Mouse (Mus musculus): ENCODE data around the gene Mprip. TPM values are rescaled to one million over a fixed set of nuclear protein-coding genes. Genes with fewer than 3 reads are reported as not detected.

Gene Mprip
- polyA plus RNA-seq, 1 experiment from 2014 or later = 64.7 TPM

DNA sequence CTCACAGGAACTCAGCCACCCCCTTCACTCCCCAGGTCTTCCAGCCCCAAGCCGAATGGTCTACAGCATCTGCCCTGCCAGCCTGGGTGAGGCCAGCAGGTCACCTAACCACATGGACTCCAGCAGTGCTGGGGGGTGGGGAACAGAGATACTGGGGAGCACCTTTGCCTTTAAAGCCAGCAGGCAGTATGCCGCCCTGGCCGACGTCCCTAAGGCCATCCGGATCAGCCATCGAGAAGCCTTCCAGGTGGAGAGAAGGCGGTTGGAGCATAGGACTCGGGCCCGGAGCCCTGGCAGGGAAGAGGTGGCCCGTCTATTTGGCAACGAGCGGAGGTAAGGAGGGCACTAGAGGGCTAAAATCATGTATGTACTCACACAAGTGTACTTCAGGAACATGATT, 76.1 kb downstream of the Mprip start:
- no peak for ATAC-seq (ENCODE audit: insufficient number of reproducible peaks, insufficient read depth, low FRiP score, low read depth)
- peaks cover 90% of the 10 kb centered on the region for H3K36me3 ChIP-seq (ENCODE audit: control insufficient read depth, insufficient read depth, low read length)

DNA sequence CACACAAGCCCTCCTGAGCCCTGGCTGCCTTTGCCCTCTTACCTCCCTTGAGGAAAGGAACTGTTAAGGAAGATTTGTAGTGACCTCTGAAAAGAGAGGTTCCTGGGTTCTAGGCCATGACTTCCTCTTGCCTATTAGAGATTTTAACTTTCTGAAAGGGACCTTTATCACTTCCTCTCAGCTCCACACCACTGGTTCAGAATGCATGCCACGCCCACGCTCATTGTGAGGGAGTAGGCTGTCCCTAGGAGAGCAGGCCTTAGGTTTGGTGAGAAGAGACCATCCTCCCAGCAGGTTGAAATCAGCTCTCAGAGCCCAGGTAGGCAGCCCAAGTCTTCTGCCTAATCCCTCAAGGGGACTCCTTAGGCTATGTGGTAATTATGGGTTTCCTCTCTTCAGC, 78.9 kb downstream of the Mprip start:
- Histone ChIP-seq H3K4me1 (ENCODE audit: control insufficient read depth in 2 of 2, insufficient read depth in 2 of 2, low read length in 2 of 2) (no peaks in the 10 kb centered on the region), H3K36me3 (ENCODE audit: control insufficient read depth, insufficient read depth, low read length) (peaks cover 100% of the 10 kb centered on the region), H3K4me3 (ENCODE audit: control insufficient read depth in 1 of 2, insufficient read depth in 1 of 2, low read depth in 1 of 2, low read length in 2 of 2) (no peak overlapping the region), H3K4me2 (ENCODE audit: low read length) (no peak overlapping the region), H3K9ac (ENCODE audit: low read length) (no peak overlapping the region), H3K27me3 (ENCODE audit: control insufficient read depth, insufficient read depth, low read length) (no peaks in the 10 kb centered on the region), H3K9me3 (ENCODE audit: control insufficient read depth, low read length) (no peaks in the 10 kb centered on the region), H3K27ac (replicated peaks in 1 of 2; ENCODE audit: control insufficient read depth in 1 of 2, insufficient read depth in 1 of 2, low read depth in 2 of 2, low read length in 2 of 2) (no peak overlapping the region)
- no peak for ATAC-seq (ENCODE audit: insufficient number of reproducible peaks, insufficient read depth, low FRiP score, low read depth)
- WGBS = 87% methylated on average over 2 of the region's 2 CpGs

More for the DNA sequence above, 76.1 kb downstream of the Mprip start:
- no peak overlapping the region for H3K27ac ChIP-seq (replicated peaks in 1 of 2; ENCODE audit: control insufficient read depth in 1 of 2, insufficient read depth in 1 of 2, low read depth in 2 of 2, low read length in 2 of 2)
- H3K4me2 ChIP-seq (ENCODE audit: low read length) = no peak overlapping the region
- 93% methylated on average over 12 of the region's 12 CpGs for WGBS
- no peak overlapping the region for H3K9ac ChIP-seq (ENCODE audit: low read length)
- H3K4me1 ChIP-seq (ENCODE audit: control insufficient read depth in 2 of 2, insufficient read depth in 2 of 2, low read length in 2 of 2) = no peaks in the 10 kb centered on the region
- no peaks in the 10 kb centered on the region for H3K27me3 ChIP-seq (ENCODE audit: control insufficient read depth, insufficient read depth, low read length)
- H3K9me3 ChIP-seq (ENCODE audit: control insufficient read depth, low read length) = no peaks in the 10 kb centered on the region
- H3K4me3 ChIP-seq (ENCODE audit: control insufficient read depth in 1 of 2, insufficient read depth in 1 of 2, low read depth in 1 of 2, low read length in 2 of 2) = no peak overlapping the region

DNA sequence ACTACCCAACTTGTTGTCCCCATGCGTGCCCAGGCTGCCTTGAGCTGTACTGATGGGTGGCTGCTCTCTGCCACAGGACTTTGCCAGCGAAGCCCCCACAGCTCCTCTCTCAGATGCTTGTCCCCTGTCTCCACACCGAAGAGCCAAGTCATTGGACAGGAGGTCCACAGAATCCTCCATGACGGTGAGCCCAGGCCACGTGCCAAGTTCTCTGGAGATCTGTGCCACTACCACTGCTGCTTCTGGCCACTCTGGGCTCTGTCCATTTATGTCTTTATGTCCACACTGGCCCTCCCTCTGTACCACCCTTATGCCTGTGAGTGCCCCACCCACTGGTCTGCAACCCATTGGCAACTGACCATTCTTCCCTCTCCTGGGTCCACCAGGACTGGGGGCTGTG, 80.8 kb downstream of the Mprip start:
- Histone ChIP-seq H3K27me3 (ENCODE audit: control insufficient read depth, insufficient read depth, low read length) (no peaks in the 10 kb centered on the region), H3K9me3 (ENCODE audit: control insufficient read depth, low read length) (no peaks in the 10 kb centered on the region), H3K4me3 (ENCODE audit: control insufficient read depth in 1 of 2, insufficient read depth in 1 of 2, low read depth in 1 of 2, low read length in 2 of 2) (no peak overlapping the region), H3K4me2 (ENCODE audit: low read length) (no peak overlapping the region), H3K9ac (ENCODE audit: low read length) (no peak overlapping the region), H3K36me3 (ENCODE audit: control insufficient read depth, insufficient read depth, low read length) (peaks cover 91% of the 10 kb centered on the region), H3K4me1 (ENCODE audit: control insufficient read depth in 2 of 2, insufficient read depth in 2 of 2, low read length in 2 of 2) (no peaks in the 10 kb centered on the region), H3K27ac (replicated peaks in 1 of 2; ENCODE audit: control insufficient read depth in 1 of 2, insufficient read depth in 1 of 2, low read depth in 2 of 2, low read length in 2 of 2) (no peak overlapping the region)
- WGBS = 98% methylated on average over 5 of the region's 5 CpGs
- no peak for ATAC-seq (ENCODE audit: insufficient number of reproducible peaks, insufficient read depth, low FRiP score, low read depth)

DNA sequence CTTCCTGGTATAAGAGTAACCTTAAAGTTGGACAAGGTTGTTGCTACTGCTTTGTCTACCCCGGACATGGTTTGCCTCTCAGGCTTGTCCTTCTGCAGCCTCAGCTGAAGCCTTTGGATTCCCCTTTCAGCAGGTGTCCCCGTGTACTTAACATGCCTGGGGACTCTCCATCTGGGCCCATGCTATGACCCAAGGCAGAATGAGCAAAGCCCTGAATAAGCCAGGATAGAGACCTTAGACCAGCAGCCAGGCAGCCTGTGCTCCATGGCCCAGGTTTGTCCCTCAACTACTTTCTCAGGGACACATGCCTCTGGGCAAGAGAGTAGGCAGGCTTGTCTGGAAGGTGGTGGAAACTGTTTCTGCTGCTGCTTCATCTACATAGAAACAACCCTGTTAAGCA, 82.2 kb downstream of the Mprip start:
- ATAC-seq (ENCODE audit: insufficient number of reproducible peaks, insufficient read depth, low FRiP score, low read depth) = no peak
- Histone ChIP-seq H3K36me3 (ENCODE audit: control insufficient read depth, insufficient read depth, low read length) (peaks cover 82% of the 10 kb centered on the region), H3K4me2 (ENCODE audit: low read length) (no peak overlapping the region), H3K4me1 (ENCODE audit: control insufficient read depth in 2 of 2, insufficient read depth in 2 of 2, low read length in 2 of 2) (no peaks in the 10 kb centered on the region), H3K9me3 (ENCODE audit: control insufficient read depth, low read length) (no peaks in the 10 kb centered on the region), H3K4me3 (ENCODE audit: control insufficient read depth in 1 of 2, insufficient read depth in 1 of 2, low read depth in 1 of 2, low read length in 2 of 2) (no peak overlapping the region), H3K9ac (ENCODE audit: low read length) (no peak overlapping the region), H3K27me3 (ENCODE audit: control insufficient read depth, insufficient read depth, low read length) (no peaks in the 10 kb centered on the region), H3K27ac (replicated peaks in 1 of 2; ENCODE audit: control insufficient read depth in 1 of 2, insufficient read depth in 1 of 2, low read depth in 2 of 2, low read length in 2 of 2) (no peak overlapping the region)
- 95% methylated on average over 2 of the region's 2 CpGs for WGBS

DNA sequence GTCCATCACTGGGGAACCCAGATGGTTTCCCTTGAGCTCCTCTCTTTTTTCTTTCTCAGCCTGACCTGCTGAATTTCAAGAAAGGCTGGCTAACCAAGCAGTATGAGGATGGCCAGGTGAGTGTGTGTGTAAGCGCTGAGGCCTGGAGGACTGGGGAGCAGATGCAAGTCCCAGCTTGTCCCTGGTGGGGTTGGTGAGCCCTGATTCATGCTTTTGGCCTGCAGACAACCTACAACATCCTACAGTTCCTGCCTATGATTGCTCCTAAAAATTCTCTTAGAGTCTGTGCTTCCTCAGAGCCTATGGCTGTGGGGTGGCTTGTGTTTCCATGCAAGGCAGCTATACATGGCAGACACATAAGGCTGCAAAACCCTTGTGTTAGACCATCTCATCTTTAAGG, 82.6 kb downstream of the Mprip start:
- Histone ChIP-seq H3K36me3 (ENCODE audit: control insufficient read depth, insufficient read depth, low read length) (peaks cover 82% of the 10 kb centered on the region), H3K27me3 (ENCODE audit: control insufficient read depth, insufficient read depth, low read length) (no peaks in the 10 kb centered on the region), H3K9ac (ENCODE audit: low read length) (no peak overlapping the region), H3K9me3 (ENCODE audit: control insufficient read depth, low read length) (no peaks in the 10 kb centered on the region), H3K4me1 (ENCODE audit: control insufficient read depth in 2 of 2, insufficient read depth in 2 of 2, low read length in 2 of 2) (no peaks in the 10 kb centered on the region), H3K4me3 (ENCODE audit: control insufficient read depth in 1 of 2, insufficient read depth in 1 of 2, low read depth in 1 of 2, low read length in 2 of 2) (no peak overlapping the region), H3K4me2 (ENCODE audit: low read length) (no peak overlapping the region), H3K27ac (replicated peaks in 1 of 2; ENCODE audit: control insufficient read depth in 1 of 2, insufficient read depth in 1 of 2, low read depth in 2 of 2, low read length in 2 of 2) (no peak overlapping the region)
- ATAC-seq (ENCODE audit: insufficient number of reproducible peaks, insufficient read depth, low FRiP score, low read depth) = no peak
- 95% methylated on average over 1 of the region's 1 CpGs for WGBS

DNA sequence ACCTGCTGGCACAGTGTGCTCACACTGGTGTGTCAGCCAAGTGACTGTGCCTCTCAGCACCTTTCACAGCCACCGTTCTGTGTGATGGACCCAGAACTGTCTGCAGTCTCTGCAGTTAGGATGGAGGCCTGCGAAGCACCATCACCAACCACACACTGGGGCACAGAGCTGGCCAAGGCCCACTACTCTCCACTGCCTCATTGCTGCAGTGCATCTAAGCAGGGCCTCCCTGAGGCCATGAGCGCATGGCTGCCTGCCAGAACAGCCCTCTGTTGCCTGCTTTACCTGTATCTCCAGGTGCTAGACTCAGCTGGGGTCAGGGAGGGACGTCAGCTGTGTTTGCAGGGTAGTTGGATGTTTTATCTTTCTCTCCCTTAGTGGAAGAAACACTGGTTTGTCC, 83.3 kb downstream of the Mprip start:
- Histone ChIP-seq H3K27me3 (ENCODE audit: control insufficient read depth, insufficient read depth, low read length) (no peaks in the 10 kb centered on the region), H3K4me1 (ENCODE audit: control insufficient read depth in 2 of 2, insufficient read depth in 2 of 2, low read length in 2 of 2) (no peaks in the 10 kb centered on the region), H3K27ac (replicated peaks in 1 of 2; ENCODE audit: control insufficient read depth in 1 of 2, insufficient read depth in 1 of 2, low read depth in 2 of 2, low read length in 2 of 2) (no peak overlapping the region), H3K9ac (ENCODE audit: low read length) (no peak overlapping the region), H3K36me3 (ENCODE audit: control insufficient read depth, insufficient read depth, low read length) (peaks cover 82% of the 10 kb centered on the region), H3K4me3 (ENCODE audit: control insufficient read depth in 1 of 2, insufficient read depth in 1 of 2, low read depth in 1 of 2, low read length in 2 of 2) (no peak overlapping the region), H3K4me2 (ENCODE audit: low read length) (no peak overlapping the region), H3K9me3 (ENCODE audit: control insufficient read depth, low read length) (no peaks in the 10 kb centered on the region)
- no peak for ATAC-seq (ENCODE audit: insufficient number of reproducible peaks, insufficient read depth, low FRiP score, low read depth)
- WGBS = 92% methylated on average over 4 of the region's 4 CpGs

DNA sequence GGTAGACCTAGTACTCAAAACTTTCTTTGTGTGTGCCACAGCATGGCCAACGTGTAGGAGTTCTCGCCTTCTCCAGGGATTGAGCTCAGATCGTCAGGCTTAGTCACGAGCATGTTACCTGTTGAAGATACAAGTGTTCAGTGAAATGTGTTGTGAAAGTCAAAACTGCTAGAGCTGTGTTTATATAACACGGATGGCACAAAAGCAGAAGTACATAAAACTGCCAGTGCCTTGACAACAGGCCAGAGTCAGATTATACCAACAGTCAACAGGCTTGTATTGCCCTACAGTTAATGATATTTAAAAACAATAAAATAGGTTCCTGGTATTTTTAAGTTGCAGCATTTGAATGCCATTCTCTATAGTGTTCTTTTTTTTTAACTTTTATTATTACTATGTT, 84.7 kb downstream of the Mprip start:
- Histone ChIP-seq H3K36me3 (ENCODE audit: control insufficient read depth, insufficient read depth, low read length) (peaks cover 82% of the 10 kb centered on the region), H3K9me3 (ENCODE audit: control insufficient read depth, low read length) (no peaks in the 10 kb centered on the region), H3K4me3 (ENCODE audit: control insufficient read depth in 1 of 2, insufficient read depth in 1 of 2, low read depth in 1 of 2, low read length in 2 of 2) (no peak overlapping the region), H3K4me1 (ENCODE audit: control insufficient read depth in 2 of 2, insufficient read depth in 2 of 2, low read length in 2 of 2) (no peaks in the 10 kb centered on the region), H3K9ac (ENCODE audit: low read length) (no peak overlapping the region), H3K27me3 (ENCODE audit: control insufficient read depth, insufficient read depth, low read length) (no peaks in the 10 kb centered on the region), H3K4me2 (ENCODE audit: low read length) (no peak overlapping the region), H3K27ac (replicated peaks in 1 of 2; ENCODE audit: control insufficient read depth in 1 of 2, insufficient read depth in 1 of 2, low read depth in 2 of 2, low read length in 2 of 2) (no peak overlapping the region)
- ATAC-seq (ENCODE audit: insufficient number of reproducible peaks, insufficient read depth, low FRiP score, low read depth) = no peak
- 89% methylated on average over 5 of the region's 5 CpGs for WGBS

DNA sequence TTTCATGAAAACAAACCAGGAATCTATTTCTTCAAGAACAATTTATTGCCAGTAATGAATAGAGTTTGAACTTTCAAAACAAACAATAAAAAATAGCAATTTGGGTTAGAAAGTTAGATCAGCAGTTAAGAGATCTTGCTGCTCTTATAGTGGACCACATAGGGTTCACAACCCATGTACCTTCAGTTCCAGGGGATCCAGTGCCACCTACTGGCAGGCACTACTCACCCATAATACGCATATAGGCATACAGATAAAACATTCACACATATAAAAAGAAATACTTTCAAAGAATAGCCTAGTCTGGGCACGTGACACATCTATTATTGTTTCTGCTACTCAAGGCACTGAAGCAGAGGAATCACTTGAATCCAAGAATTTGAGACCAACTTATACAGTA, 85.5 kb downstream of the Mprip start:
- WGBS = 79% methylated on average over 2 of the region's 2 CpGs

More for the DNA sequence above, 85.5 kb downstream of the Mprip start:
- Histone ChIP-seq H3K4me2 (ENCODE audit: low read length) (no peak overlapping the region), H3K4me3 (ENCODE audit: control insufficient read depth in 1 of 2, insufficient read depth in 1 of 2, low read depth in 1 of 2, low read length in 2 of 2) (no peak overlapping the region), H3K27me3 (ENCODE audit: control insufficient read depth, insufficient read depth, low read length) (no peaks in the 10 kb centered on the region), H3K9ac (ENCODE audit: low read length) (no peak overlapping the region), H3K4me1 (ENCODE audit: control insufficient read depth in 2 of 2, insufficient read depth in 2 of 2, low read length in 2 of 2) (no peaks in the 10 kb centered on the region), H3K27ac (replicated peaks in 1 of 2; ENCODE audit: control insufficient read depth in 1 of 2, insufficient read depth in 1 of 2, low read depth in 2 of 2, low read length in 2 of 2) (no peak overlapping the region), H3K36me3 (ENCODE audit: control insufficient read depth, insufficient read depth, low read length) (peaks cover 82% of the 10 kb centered on the region), H3K9me3 (ENCODE audit: control insufficient read depth, low read length) (no peaks in the 10 kb centered on the region)
- no peak for ATAC-seq (ENCODE audit: insufficient number of reproducible peaks, insufficient read depth, low FRiP score, low read depth)
